Mouse (Mus musculus) liver, adult 2 months (tissue): ENCODE data around the gene Adamtsl4. TPM values are rescaled to one million over a fixed set of nuclear protein-coding genes. Genes with fewer than 3 reads are reported as not detected.
A peak's percentile ranks its signal among the peaks of the same experiment; 100 is the strongest.

ENCODE experiments used
- DNase-seq: peaks from one replicate; pipeline ENCODE4 v3.0.0-alpha.2; 2011; ENCODE audit warnings: low read depth, low spot score; ENCODE audit errors: extremely low read depth
- H3K27ac ChIP-seq: fragments of 200-500 bp; replicated peaks from 2 replicates; pipeline ENCODE4 v1.5.1; 2012; ENCODE audit warnings: low read depth, mild to moderate bottlenecking, control low read depth, inconsistent platforms, low read length; ENCODE audit not compliant: insufficient read depth
- H3K27me3 ChIP-seq: fragments of 200-500 bp; 2 replicates; pipeline ENCODE4 v1.6.1; 2012; ENCODE audit warnings: mild to moderate bottlenecking, moderate library complexity, low read length, inconsistent platforms; ENCODE audit not compliant: control insufficient read depth, insufficient read depth
- H3K36me3 ChIP-seq: fragments of 200-500 bp; 2 replicates; pipeline ENCODE4 v1.6.1; 2012; ENCODE audit warnings: low read length, inconsistent platforms; ENCODE audit not compliant: control insufficient read depth, insufficient read depth
- H3K4me1 ChIP-seq: fragments of 200-500 bp; 2 replicates; pipeline ENCODE4 v1.6.1; 2011; ENCODE audit warnings: low read length; ENCODE audit not compliant: control insufficient read depth, insufficient read depth
- H3K4me3 ChIP-seq: fragments of 200-500 bp; 2 replicates; pipeline ENCODE4 v1.5.1; 2011; ENCODE audit warnings: low read depth, mild to moderate bottlenecking, control low read depth, low read length, moderate library complexity; ENCODE audit not compliant: insufficient read depth
- H3K79me2 ChIP-seq: fragments of 200-500 bp; 2 replicates; pipeline ENCODE4 v1.6.1; 2012; ENCODE audit warnings: inconsistent platforms, mild to moderate bottlenecking, low read length, moderate library complexity; ENCODE audit not compliant: control insufficient read depth, insufficient read depth
- H3K9ac ChIP-seq: fragments of 200-500 bp; 2 replicates; pipeline ENCODE4 v1.6.1; 2012; ENCODE audit warnings: low read depth, mild to moderate bottlenecking, control low read depth, inconsistent platforms, low read length
- CTCF ChIP-seq: fragments of 200-500 bp; IDR thresholded peaks from 2 replicates; pipeline ENCODE4 v1.5.1; 2011; ENCODE audit warnings: low read depth, low read length, control low read depth
- POLR2A ChIP-seq: fragments of 200-500 bp; IDR thresholded peaks from 2 replicates; pipeline ENCODE4 v1.6.1; 2011; ENCODE audit warnings: low read length, control low read depth; ENCODE audit not compliant: insufficient read depth; ENCODE audit errors: extremely low read depth
- WGBS: fragments of 180-500 bp; shearing (Covaris S2); methylation state at CpG from one replicate; pipeline ENCODE4 v1.1.7; 2018; 5-methylcytosine and 5-hydroxymethylcytosine counted together
- polyA plus RNA-seq: library from polyadenylated mRNA; depleted of rRNA; stranded (reverse); fragments of >200 nt; gene quantifications from 2 replicates; pipeline ENCODE4 v1.2.3, GENCODE M21; 2012
- total RNA-seq: library from RNA; depleted of rRNA; stranded (reverse); fragments of >200 nt; gene quantifications from 2 replicates; pipeline ENCODE4 v1.2.3, GENCODE M21; 2014

Gene Adamtsl4
- total and polyA plus RNA-seq, 2 experiments = 0.55 to 4.7 TPM

- Histone ChIP-seq H3K9ac (no peak overlapping the region), H3K36me3 (no peaks in the 10 kb centered on the region), H3K79me2 (no peaks in the 10 kb centered on the region), H3K4me3 (no peak overlapping the region), H3K27ac (no peak overlapping the region), H3K4me1 (no peaks in the 10 kb centered on the region), H3K27me3 (no peaks in the 10 kb centered on the region)
- TF ChIP-seq POLR2A (no peak), CTCF (no peak)
- 57% methylated on average over 8 of the region's 8 CpGs for WGBS
- DNase-seq = no peak
Measured at GRCm38 (mm10) chr3:95684846-95685245, 2.9 kb downstream of the Adamtsl4 start.

- H3K36me3 ChIP-seq = no peaks in the 10 kb centered on the region
- no peaks in the 10 kb centered on the region for H3K27me3 ChIP-seq
- H3K27ac ChIP-seq = no peak overlapping the region
- DNase-seq = no peak
- H3K79me2 ChIP-seq = no peaks in the 10 kb centered on the region
- TF ChIP-seq CTCF = peak; percentile 12; the same call in 1 of the 2 replicates
- no peak for TF ChIP-seq POLR2A
- WGBS = 73% methylated on average over 5 of the region's 5 CpGs
- no peak overlapping the region for H3K4me3 ChIP-seq
- H3K4me1 ChIP-seq = no peaks in the 10 kb centered on the region
- no peak overlapping the region for H3K9ac ChIP-seq
Measured at GRCm38 (mm10) chr3:95682878-95683277, 4.8 kb downstream of the Adamtsl4 start.

- Histone ChIP-seq H3K4me1 (no peaks in the 10 kb centered on the region), H3K9ac (no peak overlapping the region), H3K4me3 (no peak overlapping the region), H3K36me3 (no peaks in the 10 kb centered on the region), H3K27ac (no peak overlapping the region), H3K27me3 (no peaks in the 10 kb centered on the region), H3K79me2 (no peaks in the 10 kb centered on the region)
- no peak for TF ChIP-seq CTCF
- TF ChIP-seq POLR2A = no peak
- no peak for DNase-seq
- 69% methylated on average over 11 of the region's 11 CpGs for WGBS
Measured at GRCm38 (mm10) chr3:95681365-95681764, 6.4 kb downstream of the Adamtsl4 start.

- no peak for DNase-seq
- Histone ChIP-seq H3K79me2 (no peaks in the 10 kb centered on the region), H3K36me3 (no peaks in the 10 kb centered on the region), H3K9ac (no peak overlapping the region), H3K4me1 (peaks cover 2% of the 10 kb centered on the region; the same call in 1 of the 2 replicates), H3K27me3 (no peaks in the 10 kb centered on the region), H3K4me3 (no peak overlapping the region), H3K27ac (no peak overlapping the region)
- TF ChIP-seq POLR2A (no peak), CTCF (no peak)
- WGBS = 92% methylated on average over 6 of the region's 6 CpGs
Measured at GRCm38 (mm10) chr3:95680673-95681072, 7.0 kb downstream of the Adamtsl4 start.

GRCm38 (mm10) chr3:95679551-95679950, 8.2 kb downstream of the Adamtsl4 start:
- Histone ChIP-seq H3K9ac (no peak overlapping the region), H3K4me1 (peaks cover 10% of the 10 kb centered on the region), H3K27me3 (no peaks in the 10 kb centered on the region), H3K36me3 (no peaks in the 10 kb centered on the region), H3K79me2 (no peaks in the 10 kb centered on the region), H3K27ac (no peak overlapping the region), H3K4me3 (no peak overlapping the region)
- WGBS = 93% methylated on average over 8 of the region's 8 CpGs
- no peak for DNase-seq
- TF ChIP-seq POLR2A (no peak), CTCF (no peak)

- DNase-seq = no peak
- WGBS = 83% methylated on average over 19 of the region's 19 CpGs
- H3K4me3 ChIP-seq = no peak overlapping the region
- peak overlapping the region; percentile 28; the same call in 1 of the 2 replicates for H3K27ac ChIP-seq
- H3K9ac ChIP-seq = no peak overlapping the region
- no peak for TF ChIP-seq CTCF
- H3K27me3 ChIP-seq = no peaks in the 10 kb centered on the region
- peaks cover 24% of the 10 kb centered on the region for H3K4me1 ChIP-seq
- no peaks in the 10 kb centered on the region for H3K79me2 ChIP-seq
- no peaks in the 10 kb centered on the region for H3K36me3 ChIP-seq
Measured at GRCm38 (mm10) chr3:95677420-95678090, 10.2 kb downstream of the Adamtsl4 start.
